Mouse (Mus musculus): ENCODE results near the gene Ankrd22. TPM values are rescaled to one million over a fixed set of nuclear protein-coding genes. Genes with fewer than 3 reads are reported as not detected.

Gene Ankrd22
- total and polyA plus RNA-seq, 2 experiments = 0.28 TPM; not detected in 1

DNA sequence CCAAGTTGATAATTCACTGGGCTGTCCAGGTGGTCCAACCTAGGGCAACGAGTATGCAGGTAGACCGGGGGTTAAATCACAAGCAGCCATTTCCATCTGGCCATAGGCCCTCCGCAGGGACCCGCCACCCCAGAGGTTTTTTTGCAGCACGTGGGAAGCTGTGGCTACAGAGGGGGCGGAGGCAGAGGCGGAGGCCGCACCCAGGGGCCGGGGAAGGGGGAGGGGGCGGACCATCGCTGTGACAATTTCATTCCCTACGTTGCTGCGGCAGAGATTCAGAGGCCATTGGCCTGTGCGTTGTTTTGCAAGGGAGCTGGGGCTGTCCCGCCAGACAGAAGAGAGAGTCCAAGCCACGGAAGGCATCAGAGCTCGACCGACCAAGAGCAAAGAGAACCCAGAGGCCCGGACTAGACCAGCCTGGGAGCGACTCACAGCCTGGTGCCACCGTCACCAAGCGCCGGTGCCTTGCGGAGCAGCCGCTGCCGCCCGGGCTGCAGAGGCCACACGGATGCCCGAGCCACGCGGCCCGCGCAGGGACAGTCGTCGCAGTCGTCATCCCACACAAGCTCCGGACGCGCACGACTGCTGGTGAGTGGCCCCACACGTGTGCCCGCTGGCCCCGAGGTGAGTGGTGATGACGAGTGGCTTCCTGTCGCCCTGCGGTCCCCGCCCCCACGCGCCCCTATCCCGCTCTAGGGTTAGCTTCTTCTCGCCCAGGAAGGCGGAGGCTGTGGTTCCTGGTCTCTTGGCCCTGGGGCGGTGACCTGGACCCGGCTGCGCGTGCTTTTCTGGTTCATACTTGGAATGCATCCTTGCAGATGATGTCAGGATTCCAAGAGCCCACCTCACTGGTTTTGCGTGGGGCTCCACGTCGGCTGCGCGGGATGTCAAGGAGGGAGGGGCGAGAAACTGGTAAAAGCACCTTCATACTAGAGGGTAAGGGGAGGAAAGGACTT is 26.4 kb upstream of the Ankrd22 start, which contains the start of gene Stambpl1:
Stambpl1 (plus strand) TSS at position 222 of the 956 bp plus-strand sequence.
- 2% methylated on average over 62 of the region's 62 CpGs for WGBS
- TF ChIP-seq CTCF (IDR thresholded peaks at IDR 0.05; ENCODE audit: low read depth, low read length) (no peak), POLR2A (IDR thresholded peaks at IDR 0.05; ENCODE audit: extremely low read depth, insufficient read depth, low read length) (no peak)
- Histone ChIP-seq H3K4me3 (ENCODE audit: insufficient read depth, low read depth, low read length) (peak within 1 kb of the TSS; percentile 62), H3K36me3 (ENCODE audit: control insufficient read depth, insufficient read depth, low read length) (no peaks in the 10 kb centered on the region), H3K27ac (replicated peaks; ENCODE audit: insufficient read depth, low read depth, low read length) (0 out of 2 replicates have a peak within 1 kb of the TSS, but pooled peaks have one; percentile 8), H3K27me3 (ENCODE audit: control insufficient read depth, insufficient read depth, low read length) (peaks cover 3% of the 10 kb centered on the region), H3K4me1 (ENCODE audit: control insufficient read depth, insufficient read depth, low read length) (peaks cover 2% of the 10 kb centered on the region; the same call in 1 of the 2 replicates), H3K79me2 (ENCODE audit: control insufficient read depth, insufficient read depth, low read length) (no peaks in the 10 kb centered on the region), H3K9ac (ENCODE audit: low read depth, low read length) (peak within 1 kb of the TSS; percentile 59)
- no peak for DNase-seq (ENCODE audit: extremely low read depth, low read depth, low spot score)

GRCm38 (mm10) chr19:34191645-34192007 is 25.8 kb upstream of the Ankrd22 start:
- Histone ChIP-seq H3K4me3 (ENCODE audit: insufficient read depth, low read depth, low read length) (no peak overlapping the region), H3K9ac (ENCODE audit: low read depth, low read length) (no peak overlapping the region), H3K27ac (replicated peaks; ENCODE audit: insufficient read depth, low read depth, low read length) (no peak overlapping the region), H3K27me3 (ENCODE audit: control insufficient read depth, insufficient read depth, low read length) (peaks cover 3% of the 10 kb centered on the region), H3K79me2 (ENCODE audit: control insufficient read depth, insufficient read depth, low read length) (no peaks in the 10 kb centered on the region), H3K36me3 (ENCODE audit: control insufficient read depth, insufficient read depth, low read length) (no peaks in the 10 kb centered on the region), H3K4me1 (ENCODE audit: control insufficient read depth, insufficient read depth, low read length) (peaks cover 2% of the 10 kb centered on the region; the same call in 1 of the 2 replicates)
- no peak for DNase-seq (ENCODE audit: extremely low read depth, low read depth, low spot score)
- 63% methylated on average over 10 of the region's 10 CpGs for WGBS
- TF ChIP-seq CTCF (IDR thresholded peaks at IDR 0.05; ENCODE audit: low read depth, low read length) (no peak), POLR2A (IDR thresholded peaks at IDR 0.05; ENCODE audit: extremely low read depth, insufficient read depth, low read length) (no peak)

DNA sequence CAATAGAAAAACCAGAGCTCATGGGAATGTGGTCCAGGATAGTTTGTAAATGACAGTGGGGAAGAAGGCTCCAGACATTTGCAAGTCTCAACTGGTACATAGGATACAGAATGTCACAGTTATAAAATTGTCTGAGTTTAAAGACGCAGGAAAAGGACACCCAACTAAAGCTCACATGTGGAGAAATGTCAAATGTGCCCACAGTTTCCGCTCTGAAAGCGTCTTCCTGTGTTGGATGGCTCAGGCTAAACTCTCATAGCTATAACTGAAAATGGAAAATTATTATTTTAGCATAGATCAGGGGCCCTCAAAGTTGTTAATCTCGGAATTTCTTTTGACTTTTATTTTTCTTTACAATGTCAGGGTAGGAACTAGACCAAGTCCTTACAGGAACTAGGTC is 21.0 kb upstream of the Ankrd22 start:
- Histone ChIP-seq H3K4me3 (ENCODE audit: insufficient read depth, low read depth, low read length) (no peak overlapping the region), H3K4me1 (ENCODE audit: control insufficient read depth, insufficient read depth, low read length) (no peaks in the 10 kb centered on the region), H3K27me3 (ENCODE audit: control insufficient read depth, insufficient read depth, low read length) (no peaks in the 10 kb centered on the region; the same call in 1 of the 2 replicates), H3K27ac (replicated peaks; ENCODE audit: insufficient read depth, low read depth, low read length) (no peak overlapping the region), H3K9ac (ENCODE audit: low read depth, low read length) (no peak overlapping the region), H3K79me2 (ENCODE audit: control insufficient read depth, insufficient read depth, low read length) (no peaks in the 10 kb centered on the region), H3K36me3 (ENCODE audit: control insufficient read depth, insufficient read depth, low read length) (no peaks in the 10 kb centered on the region)
- TF ChIP-seq CTCF (IDR thresholded peaks at IDR 0.05; ENCODE audit: low read depth, low read length) = no peak
- no peak for DNase-seq (ENCODE audit: extremely low read depth, low read depth, low spot score)
- WGBS = 91% methylated on average over 4 of the region's 4 CpGs

DNA sequence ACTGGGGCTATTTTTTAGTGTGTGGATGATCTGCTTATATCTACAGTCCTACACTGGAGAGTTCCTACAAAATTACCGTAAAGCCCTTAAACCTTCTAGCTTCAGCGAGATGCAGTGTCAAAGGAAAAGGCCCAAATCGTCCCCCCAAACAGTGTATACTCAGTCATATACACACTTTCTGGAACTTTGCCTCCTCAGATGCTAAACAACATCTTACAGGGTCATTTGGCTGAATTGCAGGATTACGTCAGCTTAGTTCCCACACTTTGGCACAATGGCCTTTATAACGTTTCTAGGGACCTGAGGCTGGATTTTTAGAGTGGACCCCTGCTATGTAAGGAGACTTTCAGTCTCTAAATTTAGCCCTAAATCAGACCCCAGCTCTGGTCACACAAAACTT is 16.6 kb upstream of the Ankrd22 start:
- H3K27ac ChIP-seq (replicated peaks; ENCODE audit: insufficient read depth, low read depth, low read length) = no peak overlapping the region
- no peaks in the 10 kb centered on the region; the same call in 1 of the 2 replicates for H3K27me3 ChIP-seq (ENCODE audit: control insufficient read depth, insufficient read depth, low read length)
- H3K9ac ChIP-seq (ENCODE audit: low read depth, low read length) = no peak overlapping the region
- no peaks in the 10 kb centered on the region for H3K36me3 ChIP-seq (ENCODE audit: control insufficient read depth, insufficient read depth, low read length)
- no peak for DNase-seq (ENCODE audit: extremely low read depth, low read depth, low spot score)
- no peaks in the 10 kb centered on the region for H3K79me2 ChIP-seq (ENCODE audit: control insufficient read depth, insufficient read depth, low read length)
- no peak for TF ChIP-seq CTCF (IDR thresholded peaks at IDR 0.05; ENCODE audit: low read depth, low read length)
- no peak for TF ChIP-seq POLR2A (IDR thresholded peaks at IDR 0.05; ENCODE audit: extremely low read depth, insufficient read depth, low read length)
- WGBS = 80% methylated on average over 5 of the region's 5 CpGs
- H3K4me1 ChIP-seq (ENCODE audit: control insufficient read depth, insufficient read depth, low read length) = no peaks in the 10 kb centered on the region
- no peak overlapping the region for H3K4me3 ChIP-seq (ENCODE audit: insufficient read depth, low read depth, low read length)

- no peak for DNase-seq (ENCODE audit: extremely low read depth, low read depth, low spot score)
- peaks cover 2% of the 10 kb centered on the region; the same call in 1 of the 2 replicates for H3K27me3 ChIP-seq (ENCODE audit: control insufficient read depth, insufficient read depth, low read length)
- 95% methylated on average over 3 of the region's 3 CpGs for WGBS
- no peak overlapping the region for H3K4me3 ChIP-seq (ENCODE audit: insufficient read depth, low read depth, low read length)
- TF ChIP-seq CTCF (IDR thresholded peaks at IDR 0.05; ENCODE audit: low read depth, low read length) (no peak), POLR2A (IDR thresholded peaks at IDR 0.05; ENCODE audit: extremely low read depth, insufficient read depth, low read length) (no peak)
- H3K4me1 ChIP-seq (ENCODE audit: control insufficient read depth, insufficient read depth, low read length) = no peaks in the 10 kb centered on the region
- H3K36me3 ChIP-seq (ENCODE audit: control insufficient read depth, insufficient read depth, low read length) = no peaks in the 10 kb centered on the region
- no peak overlapping the region for H3K27ac ChIP-seq (replicated peaks; ENCODE audit: insufficient read depth, low read depth, low read length)
- H3K9ac ChIP-seq (ENCODE audit: low read depth, low read length) = no peak overlapping the region
- H3K79me2 ChIP-seq (ENCODE audit: control insufficient read depth, insufficient read depth, low read length) = no peaks in the 10 kb centered on the region
These were observed 15.4 kb upstream of the Ankrd22 start for GRCm38 (mm10) chr19:34181234-34181633.

DNA sequence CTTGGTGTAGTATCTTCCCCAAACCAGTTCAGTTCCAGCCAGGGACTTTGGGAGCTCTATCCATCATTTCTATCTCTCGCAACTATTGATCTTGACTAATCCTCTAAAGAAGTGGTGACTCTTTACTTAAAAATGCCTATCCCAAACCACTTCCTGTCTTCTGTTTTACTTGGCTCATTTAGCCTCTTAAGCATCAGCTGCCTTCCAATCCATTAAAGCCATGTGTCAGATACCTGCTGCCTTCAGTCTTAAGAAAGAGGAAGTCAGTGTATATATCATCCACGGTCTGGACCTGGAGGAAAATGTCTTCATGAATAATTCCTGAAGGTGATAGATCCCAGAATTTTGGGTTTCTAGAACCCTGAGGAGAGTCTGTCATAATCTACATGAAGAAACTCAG is 14.5 kb upstream of the Ankrd22 start:
- H3K4me1 ChIP-seq (ENCODE audit: control insufficient read depth, insufficient read depth, low read length) = no peaks in the 10 kb centered on the region
- H3K4me3 ChIP-seq (ENCODE audit: insufficient read depth, low read depth, low read length) = no peak overlapping the region
- H3K36me3 ChIP-seq (ENCODE audit: control insufficient read depth, insufficient read depth, low read length) = no peaks in the 10 kb centered on the region
- H3K79me2 ChIP-seq (ENCODE audit: control insufficient read depth, insufficient read depth, low read length) = no peaks in the 10 kb centered on the region
- 82% methylated on average over 2 of the region's 2 CpGs for whole genome bisulfite sequencing
- no peak overlapping the region for H3K9ac ChIP-seq (ENCODE audit: low read depth, low read length)
- DNase-seq (ENCODE audit: extremely low read depth, low read depth, low spot score) = no peak
- H3K27me3 ChIP-seq (ENCODE audit: control insufficient read depth, insufficient read depth, low read length) = peaks cover 2% of the 10 kb centered on the region; the same call in 1 of the 2 replicates
- TF ChIP-seq CTCF (IDR thresholded peaks at IDR 0.05; ENCODE audit: low read depth, low read length) = no peak
- TF ChIP-seq POLR2A (IDR thresholded peaks at IDR 0.05; ENCODE audit: extremely low read depth, insufficient read depth, low read length) = no peak
- no peak overlapping the region for H3K27ac ChIP-seq (replicated peaks; ENCODE audit: insufficient read depth, low read depth, low read length)
